Mouse (Mus musculus): ENCODE measurements around the gene Intu.

Intu gene

GRCm38 (mm10) chr3:40682404-40682803 lies 151.3 kb downstream of the Intu start:
- DNase-seq (ENCODE audit: extremely low read depth, insufficient read length, low spot score), result peak; percentile 74

DNA sequence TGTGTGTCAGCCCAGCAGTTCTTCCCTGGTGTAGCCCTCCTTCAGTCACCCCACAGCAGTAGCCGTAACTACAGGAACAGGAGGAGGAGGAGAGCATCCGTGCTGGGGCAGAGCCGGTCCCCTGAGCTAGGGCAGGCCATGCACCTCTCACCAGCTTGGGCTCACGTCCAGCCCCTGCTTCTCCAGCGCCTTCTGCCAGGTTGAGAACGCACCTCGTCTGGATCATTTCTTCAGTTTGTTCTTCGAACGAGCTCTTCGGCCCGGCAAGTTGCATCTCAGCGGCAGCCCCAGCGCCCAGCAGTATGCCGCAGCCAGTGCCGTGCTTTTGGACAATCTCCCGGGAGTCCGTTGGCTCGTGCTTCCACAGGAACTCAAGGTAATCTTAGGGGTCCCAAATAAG lies 152.1 kb downstream of the Intu start:
- DNase-seq (ENCODE audit: extremely low read depth, insufficient read length, low spot score), result peak; percentile 11

DNA sequence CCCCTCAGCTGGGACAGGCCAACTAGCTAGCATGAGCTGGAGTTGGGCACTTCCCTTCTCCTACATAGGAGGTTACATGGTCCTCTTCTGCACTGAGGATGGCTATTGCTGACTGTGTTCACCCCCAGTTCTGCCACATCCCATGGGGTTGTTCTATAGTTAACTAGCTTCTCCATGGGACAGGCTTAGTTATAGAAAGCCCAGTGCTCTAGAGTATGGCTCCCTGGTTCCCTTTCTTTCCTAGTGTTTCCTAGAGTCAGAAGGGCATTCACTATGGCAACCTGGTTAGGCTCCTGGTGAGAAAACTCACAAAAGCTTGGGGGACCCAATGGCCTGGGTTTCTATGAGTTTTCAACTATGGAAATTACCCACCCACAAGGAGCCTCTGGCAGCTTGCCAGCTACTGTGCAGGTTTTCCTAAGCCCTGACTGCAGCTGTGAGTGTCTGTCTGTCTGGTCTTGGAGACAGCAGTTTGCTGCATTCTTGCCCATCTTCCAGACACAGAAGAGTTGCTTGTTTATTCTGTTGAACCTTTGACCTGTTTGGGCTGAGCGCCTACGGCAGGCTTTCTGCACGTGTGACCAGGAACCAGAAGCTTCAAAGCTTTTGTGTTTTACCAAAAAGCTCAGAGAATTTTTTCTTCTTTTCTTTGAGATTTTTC lies 154.9 kb downstream of the Intu start:
- DNase-seq (ENCODE audit: extremely low read depth, insufficient read length, low spot score), result no peak

GRCm38 (mm10) chr3:40686836-40687235 lies 155.8 kb downstream of the Intu start:
- DNase-seq (ENCODE audit: extremely low read depth, insufficient read length, low spot score), result peak; percentile 41

DNA sequence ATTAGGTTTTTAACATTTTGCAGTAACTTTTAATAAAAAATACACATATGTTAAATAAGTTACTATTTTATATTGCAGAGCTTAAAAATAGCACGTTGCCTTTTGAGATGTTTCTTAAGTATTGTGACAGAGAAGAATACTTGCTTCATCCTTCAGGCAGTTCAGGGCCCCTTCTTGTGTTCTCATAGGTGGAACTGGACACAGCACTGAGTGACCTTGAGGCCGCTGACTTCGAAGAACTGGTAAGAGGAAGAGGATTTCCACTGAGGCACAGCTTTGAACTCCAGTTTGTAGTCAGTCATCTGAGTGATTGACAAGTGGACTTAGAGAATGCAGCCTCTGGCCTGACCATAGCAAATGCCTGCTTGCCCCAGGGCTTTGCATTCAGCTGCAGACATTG lies 156.5 kb downstream of the Intu start:
- no peak for DNase-seq (ENCODE audit: extremely low read depth, insufficient read length, low spot score)

DNA sequence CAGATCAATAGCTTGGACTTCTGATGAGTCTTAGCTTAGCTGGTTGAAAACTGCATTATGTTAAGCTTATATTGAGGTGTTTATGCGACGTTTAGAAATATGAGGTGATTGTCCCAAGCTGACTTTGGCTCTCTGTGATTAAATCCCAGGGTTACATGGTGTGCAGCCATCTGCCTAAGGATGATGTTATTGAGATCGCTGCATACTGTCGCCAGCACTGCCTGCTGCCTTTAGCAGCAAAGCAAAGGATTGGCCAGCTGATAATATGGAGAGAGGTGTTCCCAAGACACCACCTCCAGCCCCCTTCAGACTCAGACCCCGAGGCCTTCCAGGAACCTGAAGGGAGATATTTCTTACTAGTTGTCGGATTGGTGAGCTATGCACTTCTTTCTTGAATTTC lies 160.5 kb downstream of the Intu start:
- DNase-seq (ENCODE audit: extremely low read depth, insufficient read length, low spot score), result no peak

DNA sequence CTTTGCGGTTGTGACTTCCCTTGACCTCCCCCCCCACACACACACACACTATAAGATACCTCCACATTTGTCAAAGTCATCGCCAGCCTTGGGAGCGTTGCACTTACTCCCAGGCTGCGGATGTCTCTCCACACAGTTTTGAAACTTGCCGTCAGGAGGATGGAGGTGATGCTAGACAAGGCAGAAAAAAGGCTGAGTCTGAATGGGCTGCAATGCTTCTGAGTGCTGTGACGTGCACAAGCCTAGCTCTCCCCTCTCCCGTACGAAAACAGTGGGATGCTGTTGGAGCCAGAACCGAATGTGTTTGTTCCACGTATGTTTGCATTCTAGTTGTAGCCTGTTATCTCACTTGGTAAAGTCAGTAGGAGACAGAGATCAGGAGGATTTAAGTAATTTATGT lies 162.3 kb downstream of the Intu start:
- no peak for DNase-seq (ENCODE audit: extremely low read depth, insufficient read length, low spot score)

- no peak for DNase-seq (ENCODE audit: extremely low read depth, insufficient read length, low spot score)
Observed at GRCm38 (mm10) chr3:40693960-40694359, 162.9 kb downstream of the Intu start.

DNA sequence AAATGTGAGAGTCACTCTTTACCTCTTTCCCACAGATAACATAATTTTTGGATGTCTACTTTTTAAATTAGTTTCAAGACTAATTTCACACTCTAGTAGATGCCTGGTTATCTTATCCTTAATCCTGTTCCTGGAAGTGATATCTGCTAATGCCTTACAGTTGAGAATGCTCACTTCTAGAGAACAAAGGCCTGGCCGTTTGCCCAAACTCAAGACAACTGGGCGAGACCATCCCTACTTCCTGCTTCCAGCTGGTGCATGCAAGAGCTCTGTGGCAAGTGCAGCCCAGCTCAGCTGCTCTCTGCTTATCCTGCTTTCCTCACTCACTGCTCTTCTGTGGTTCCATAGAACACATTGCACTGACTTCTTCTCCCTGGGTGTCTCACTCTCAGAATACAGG lies 163.4 kb downstream of the Intu start:
- no peak for DNase-seq (ENCODE audit: extremely low read depth, insufficient read length, low spot score)

DNA sequence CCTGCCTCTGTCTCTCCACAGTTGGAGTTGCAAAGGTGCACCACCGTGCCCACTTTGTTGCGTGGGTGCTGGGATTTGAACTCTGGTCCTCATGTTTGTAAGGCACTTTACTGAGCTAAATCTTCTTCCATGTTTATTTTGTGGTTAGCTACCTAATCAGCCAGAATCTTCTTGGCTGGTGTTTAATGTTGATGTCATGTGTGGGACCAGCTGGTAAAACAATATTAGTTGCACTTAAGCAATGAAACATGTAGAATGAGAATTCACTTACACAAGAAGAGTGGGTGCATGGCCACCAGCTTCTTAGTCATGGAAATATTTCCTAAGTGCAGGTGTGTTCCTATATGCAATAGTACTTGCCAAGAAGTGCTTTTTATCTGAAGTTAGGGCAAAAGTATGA lies 164.1 kb downstream of the Intu start:
- DNase-seq (ENCODE audit: extremely low read depth, insufficient read length, low spot score), result no peak

DNA sequence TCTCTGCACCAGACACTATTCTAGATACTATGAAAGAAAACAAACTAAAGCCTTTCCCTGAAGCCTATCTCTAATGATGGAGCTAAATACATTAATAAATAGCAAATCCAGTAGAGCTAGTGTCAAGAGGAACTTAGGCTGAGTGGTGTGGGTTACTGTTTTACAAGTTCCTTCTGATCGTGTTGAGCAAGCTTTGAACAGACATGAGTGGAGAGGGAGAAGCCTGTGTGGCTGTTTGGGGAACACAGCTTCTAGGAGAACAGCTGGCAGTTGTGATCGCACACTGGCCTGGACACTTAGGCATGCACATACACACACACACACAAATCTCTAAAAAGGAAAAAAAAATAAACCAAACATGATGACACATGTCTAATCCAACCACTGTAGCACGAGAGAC lies 167.7 kb downstream of the Intu start:
- no peak for DNase-seq (ENCODE audit: extremely low read depth, insufficient read length, low spot score)

DNA sequence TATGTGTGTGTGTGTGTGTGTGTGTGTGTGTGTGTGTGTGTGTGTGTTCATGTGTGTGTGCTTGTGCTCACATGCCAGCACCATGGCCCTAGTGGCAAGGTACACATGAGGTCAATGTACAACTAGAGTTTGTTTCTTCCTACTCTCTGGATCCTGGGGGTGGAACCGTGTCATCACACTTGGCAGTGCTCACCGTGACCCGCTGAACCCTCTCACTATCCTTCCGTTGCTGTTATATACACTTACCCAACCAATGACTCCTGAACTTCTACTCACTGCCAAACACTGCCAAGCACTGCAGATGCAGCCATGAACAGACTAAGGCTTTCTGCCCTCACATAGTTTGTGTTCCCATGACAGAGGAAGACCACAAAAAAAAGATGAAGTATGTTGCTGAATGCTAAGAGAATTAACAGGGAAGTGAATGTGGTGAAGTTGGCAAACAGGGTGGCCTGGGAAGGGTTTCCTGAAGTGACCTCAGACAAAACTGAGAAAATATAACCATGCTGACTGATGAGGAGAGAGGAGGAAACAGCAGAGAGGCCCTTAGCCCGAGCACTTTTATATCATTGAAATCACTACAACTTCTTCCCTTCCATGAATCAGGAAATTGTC lies 173.8 kb downstream of the Intu start:
- DNase-seq (ENCODE audit: extremely low read depth, insufficient read length, low spot score), result no peak

GRCm38 (mm10) chr3:40708655-40709054 lies 177.6 kb downstream of the Intu start, which contains the start of gene Slc25a31:
Gene Slc25a31 (plus strand): TSS chr3:40708855.
- peak; percentile 11 for DNase-seq (ENCODE audit: extremely low read depth, insufficient read length, low spot score)

DNA sequence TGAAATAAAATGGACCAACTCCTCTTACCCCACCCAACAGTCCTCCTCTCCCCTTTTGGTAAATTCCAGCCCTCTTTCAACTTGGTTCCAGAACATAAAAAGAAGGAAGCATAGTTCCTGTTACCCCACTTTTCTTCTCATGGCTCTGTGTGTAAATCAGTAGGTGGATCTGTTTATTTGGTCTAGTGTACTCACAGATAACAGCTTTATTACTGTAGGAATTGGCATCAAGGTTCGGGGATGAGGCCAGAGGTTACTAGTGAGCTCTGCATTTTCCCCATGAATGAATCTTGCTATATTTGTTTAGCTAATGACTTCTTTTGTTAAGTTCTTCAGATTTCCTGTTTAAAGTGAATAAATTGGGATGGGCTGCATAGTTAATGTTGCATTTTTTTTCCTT lies 185.0 kb downstream of the Intu start:
- DNase-seq (ENCODE audit: extremely low read depth, insufficient read length, low spot score), result no peak

DNA sequence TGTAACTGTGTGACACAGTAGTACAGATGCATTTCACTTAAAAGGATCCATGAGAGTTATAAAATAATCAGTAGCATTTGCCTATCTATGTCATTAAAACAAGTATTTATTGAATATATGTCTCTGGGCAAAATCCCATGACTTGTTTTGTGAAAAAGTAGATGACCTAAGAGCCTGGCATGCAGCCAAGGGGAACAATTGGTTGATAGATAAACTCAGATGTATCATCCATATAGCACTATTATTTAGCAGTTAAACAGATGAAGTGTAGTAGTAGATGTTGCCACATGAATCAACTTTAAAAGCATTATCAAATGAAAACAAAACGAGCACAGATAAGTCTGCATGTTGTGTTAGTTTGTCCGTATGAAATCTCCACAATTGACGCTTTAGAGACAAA lies 187.9 kb downstream of the Intu start:
- DNase-seq (ENCODE audit: extremely low read depth, insufficient read length, low spot score), result no peak

GRCm38 (mm10) chr3:40738381-40738912 lies 207.4 kb downstream of the Intu start:
- no peak for DNase-seq (ENCODE audit: extremely low read depth, insufficient read length, low spot score)

- no peak for DNase-seq (ENCODE audit: extremely low read depth, insufficient read length, low spot score)
Observed at GRCm38 (mm10) chr3:40744024-40744835, 213.1 kb downstream of the Intu start, which contains the start of gene Hspa4l. Gene Hspa4l (plus strand): TSS chr3:40744495.

GRCm38 (mm10) chr3:40744836-40745660 lies 214.0 kb downstream of the Intu start:
- peak; percentile 94 for DNase-seq (ENCODE audit: extremely low read depth, insufficient read length, low spot score)

- peak; percentile 49 for DNase-seq (ENCODE audit: extremely low read depth, insufficient read length, low spot score)
Observed at GRCm38 (mm10) chr3:40745661-40746547, 214.8 kb downstream of the Intu start.

Data from 3134 (cell line).